Mouse (Mus musculus) MEL (cell line): ENCODE data around the gene Sipa1l3. TPM values are rescaled to one million over a fixed set of nuclear protein-coding genes. Genes with fewer than 3 reads are reported as not detected.

ENCODE experiments used
- DNase-seq: peaks from one replicate; pipeline ENCODE4 v3.0.0; 2011; ENCODE audit warnings: low read depth, low spot score
- H3K27ac ChIP-seq: 2 replicates; pipeline ENCODE4 v1.5.1; 2012; ENCODE audit warnings: low read depth, mild to moderate bottlenecking, control low read depth, low read length, moderate library complexity; ENCODE audit not compliant: control insufficient read depth
- H3K27me3 ChIP-seq, 2 experiments: fragments of 150-350 bp in 1 of 2; sonication (generic) in 1 of 2; 2 replicates each; pipeline ENCODE4 v1.6.1; 2012; ENCODE audit warnings: low read length in 2 of 2, mild to moderate bottlenecking in 2 of 2, improper control_type of control experiment in 1 of 2, moderate library complexity in 1 of 2; ENCODE audit not compliant: insufficient read depth in 2 of 2, control insufficient read depth in 1 of 2
- H3K36me3 ChIP-seq, 2 experiments: 2 replicates each; pipeline ENCODE4 v1.6.1; 2012 to 2014; ENCODE audit warnings: low read length in 2 of 2, improper control_type of control experiment in 1 of 2, inconsistent platforms in 1 of 2, mild to moderate bottlenecking in 1 of 2; ENCODE audit not compliant: insufficient read depth in 2 of 2, control insufficient read depth in 1 of 2
- H3K4me1 ChIP-seq, 2 experiments: fragments of 150-350 bp in 1 of 2; sonication (generic) in 1 of 2; 2 replicates each; pipeline ENCODE4 v1.6.1; 2012; ENCODE audit warnings: low read length in 2 of 2, improper control_type of control experiment in 1 of 2, mild to moderate bottlenecking in 1 of 2; ENCODE audit not compliant: insufficient read depth in 2 of 2, control insufficient read depth in 1 of 2
- H3K4me3 ChIP-seq, 2 experiments: fragments of 150-350 bp in 1 of 2; sonication (generic) in 1 of 2; 2 replicates each; pipeline ENCODE4 v1.5.1; 2012; ENCODE audit warnings: low read depth in 2 of 2, low read length in 2 of 2, mild to moderate bottlenecking in 2 of 2, moderate library complexity in 2 of 2, control low read depth in 1 of 2, improper control_type of control experiment in 1 of 2; ENCODE audit not compliant: control insufficient read depth in 1 of 2, insufficient read depth in 1 of 2
- H3K79me2 ChIP-seq: 2 replicates; pipeline ENCODE4 v1.6.1; 2012; ENCODE audit warnings: mild to moderate bottlenecking, low read length, moderate library complexity; ENCODE audit not compliant: control insufficient read depth, poor library complexity, insufficient read depth
- H3K9ac ChIP-seq: 2 replicates; pipeline ENCODE4 v1.6.1; 2012; ENCODE audit warnings: low read depth, mild to moderate bottlenecking, control low read depth, low read length, moderate library complexity; ENCODE audit not compliant: control insufficient read depth, poor library complexity, severe bottlenecking
- H3K9me3 ChIP-seq: fragments of 150-350 bp; sonication (generic); replicated peaks from 2 replicates; pipeline ENCODE4 v1.6.1; 2012; ENCODE audit warnings: mild to moderate bottlenecking, low read length, improper control_type of control experiment, moderate library complexity; ENCODE audit not compliant: insufficient read depth
- BHLHE40 ChIP-seq: IDR thresholded peaks from 2 replicates; pipeline ENCODE4 v1.6.1; 2012; ENCODE audit warnings: low read depth, mild to moderate bottlenecking, inconsistent platforms, low read length, improper control_type of control experiment, borderline replicate concordance
- CHD2 ChIP-seq: IDR thresholded peaks from 2 replicates; pipeline ENCODE4 v1.6.1; 2011; ENCODE audit warnings: low read length, improper control_type of control experiment
- CTCF ChIP-seq, 3 experiments: IDR thresholded peaks in 2 of 3; conservative IDR thresholded peaks in 1 of 3; 2 replicates each; pipeline ENCODE4 v1.5.1; 2011 to 2012; ENCODE audit warnings: low read length in 3 of 3, low read depth in 2 of 3, mild to moderate bottlenecking in 2 of 3, improper control_type of control experiment in 1 of 3, inconsistent platforms in 1 of 3, mixed read lengths in 1 of 3, moderate library complexity in 1 of 3; ENCODE audit not compliant: control insufficient read depth in 1 of 3, insufficient read depth in 1 of 3, poor library complexity in 1 of 3, severe bottlenecking in 1 of 3
- E2F4 ChIP-seq: IDR thresholded peaks from 2 replicates; pipeline ENCODE4 v1.6.1; 2011; ENCODE audit warnings: low read depth, low read length, improper control_type of control experiment, borderline replicate concordance
- ELF1 ChIP-seq: IDR thresholded peaks from 2 replicates; pipeline ENCODE4 v1.6.1; 2014; ENCODE audit warnings: low read depth, mild to moderate bottlenecking, inconsistent platforms, low read length, improper control_type of control experiment, moderate library complexity
- EP300 ChIP-seq, 2 experiments: IDR thresholded peaks; 2 replicates each; pipeline ENCODE4 v1.6.1; 2011; ENCODE audit warnings: improper control_type of control experiment in 2 of 2, low read length in 2 of 2, low read depth in 1 of 2, mild to moderate bottlenecking in 1 of 2
- ETS1 ChIP-seq: IDR thresholded peaks from 2 replicates; pipeline ENCODE4 v1.6.1; 2012; ENCODE audit warnings: low read depth, mild to moderate bottlenecking, inconsistent platforms, low read length, improper control_type of control experiment, moderate library complexity
- GABPA ChIP-seq: IDR thresholded peaks from 2 replicates; pipeline ENCODE4 v1.6.1; 2012; ENCODE audit warnings: low read depth, mild to moderate bottlenecking, inconsistent platforms, low read length, improper control_type of control experiment, moderate library complexity
- GATA1 ChIP-seq: IDR thresholded peaks from 2 replicates; pipeline ENCODE4 v1.6.1; 2011; ENCODE audit warnings: low read depth, low read length, improper control_type of control experiment
- HCFC1 ChIP-seq: IDR thresholded peaks from 2 replicates; pipeline ENCODE4 v1.6.1; 2012; ENCODE audit warnings: low read depth, mild to moderate bottlenecking, inconsistent platforms, low read length, improper control_type of control experiment, moderate library complexity
- JUND ChIP-seq: IDR thresholded peaks from 2 replicates; pipeline ENCODE4 v1.6.1; 2011; ENCODE audit warnings: low read depth, mild to moderate bottlenecking, improper control_type of control experiment, low read length
- MAFK ChIP-seq: IDR thresholded peaks from 2 replicates; pipeline ENCODE4 v1.6.1; 2011; ENCODE audit warnings: low read depth, mild to moderate bottlenecking, low read length, improper control_type of control experiment, borderline replicate concordance
- MAX ChIP-seq: IDR thresholded peaks from 2 replicates; pipeline ENCODE4 v1.6.1; 2011; ENCODE audit warnings: low read length, improper control_type of control experiment
- MEF2A ChIP-seq: IDR thresholded peaks from 2 replicates; pipeline ENCODE4 v1.6.1; 2014; ENCODE audit warnings: low read depth, mild to moderate bottlenecking, inconsistent platforms, low read length, improper control_type of control experiment; ENCODE audit not compliant: poor library complexity, insufficient replicate concordance, severe bottlenecking; ENCODE audit errors: extremely low read depth
- MXI1 ChIP-seq: IDR thresholded peaks from 2 replicates; pipeline ENCODE4 v1.6.1; 2011; ENCODE audit warnings: mild to moderate bottlenecking, low read depth, low read length, improper control_type of control experiment
- MYB ChIP-seq: IDR thresholded peaks from 2 replicates; pipeline ENCODE4 v1.6.1; 2011; ENCODE audit warnings: mild to moderate bottlenecking, low read depth, low read length, improper control_type of control experiment
- MYC ChIP-seq: IDR thresholded peaks from 2 replicates; pipeline ENCODE4 v1.6.1; 2011; ENCODE audit warnings: low read depth, mild to moderate bottlenecking, low read length, improper control_type of control experiment, moderate library complexity
- NELFE ChIP-seq: IDR thresholded peaks from 2 replicates; pipeline ENCODE4 v1.6.1; 2011; ENCODE audit warnings: low read depth, low read length, improper control_type of control experiment
- NRF1 ChIP-seq: IDR thresholded peaks from 2 replicates; pipeline ENCODE4 v1.6.1; 2014; ENCODE audit warnings: low read depth, mild to moderate bottlenecking, inconsistent platforms, low read length, improper control_type of control experiment, moderate library complexity; ENCODE audit not compliant: poor library complexity, insufficient read depth, severe bottlenecking
- POLR2AphosphoS2 ChIP-seq: IDR thresholded peaks from 2 replicates; pipeline ENCODE4 v1.6.1; 2011; ENCODE audit warnings: low read length, improper control_type of control experiment
- RAD21 ChIP-seq: IDR thresholded peaks from 2 replicates; pipeline ENCODE4 v1.6.1; 2011; ENCODE audit warnings: mild to moderate bottlenecking, low read depth, low read length, improper control_type of control experiment
- RCOR1 ChIP-seq: IDR thresholded peaks from 2 replicates; pipeline ENCODE4 v1.6.1; 2012; ENCODE audit warnings: low read depth, mild to moderate bottlenecking, inconsistent platforms, low read length, improper control_type of control experiment
- SIN3A ChIP-seq: IDR thresholded peaks from 2 replicates; pipeline ENCODE4 v1.6.1; 2012; ENCODE audit warnings: low read length, improper control_type of control experiment, inconsistent platforms
- SMC3 ChIP-seq: IDR thresholded peaks from 2 replicates; pipeline ENCODE4 v1.6.1; 2011; ENCODE audit warnings: low read depth, low read length, improper control_type of control experiment
- TAL1 ChIP-seq: IDR thresholded peaks from 2 replicates; pipeline ENCODE4 v1.6.1; 2012; ENCODE audit warnings: mild to moderate bottlenecking, inconsistent platforms, low read length, moderate library complexity, mixed read lengths
- UBTF ChIP-seq: IDR thresholded peaks from 2 replicates; pipeline ENCODE4 v1.6.1; 2012; ENCODE audit warnings: low read depth, mild to moderate bottlenecking, inconsistent platforms, low read length, improper control_type of control experiment, moderate library complexity, borderline replicate concordance; ENCODE audit not compliant: insufficient read depth
- USF1 ChIP-seq: IDR thresholded peaks from 2 replicates; pipeline ENCODE4 v1.6.1; 2014; ENCODE audit warnings: low read depth, mild to moderate bottlenecking, inconsistent platforms, low read length, improper control_type of control experiment, moderate library complexity
- ZKSCAN1 ChIP-seq: IDR thresholded peaks from 2 replicates; pipeline ENCODE4 v1.6.1; 2012; ENCODE audit warnings: low read depth, mild to moderate bottlenecking, inconsistent platforms, low read length, improper control_type of control experiment, moderate library complexity
- ZMIZ1 ChIP-seq: IDR thresholded peaks from 2 replicates; pipeline ENCODE4 v1.6.1; 2012; ENCODE audit warnings: low read depth, mild to moderate bottlenecking, inconsistent platforms, low read length, improper control_type of control experiment, moderate library complexity
- ZNF384 ChIP-seq: IDR thresholded peaks from 2 replicates; pipeline ENCODE4 v1.6.1; 2012; ENCODE audit warnings: low read depth, mild to moderate bottlenecking, inconsistent platforms, low read length, improper control_type of control experiment
- polyA plus RNA-seq, 2 experiments: library from polyadenylated mRNA; stranded (reverse) in 1 of 2; unstranded in 1 of 2; fragments of >175 nt in 1 of 2; fragments of >200 nt in 1 of 2; gene quantifications; 2 replicates each; pipeline versions ENCODE4 v1.2.1 to v1.2.4; 2012; ENCODE audit warnings: low replicate concordance in 2 of 2, low read depth in 1 of 2; ENCODE audit not compliant: insufficient read length in 2 of 2, insufficient read depth in 1 of 2, missing spikeins in 1 of 2
- total RNA-seq: library from RNA; depleted of rRNA; stranded (reverse); fragments of 300-350 nt; gene quantifications from 2 replicates; pipeline ENCODE4 v1.2.3, GENCODE M21; 2012

The Sipa1l3 gene
- total and polyA plus RNA-seq, 3 experiments: 14.9 to 49.4 TPM; not detected in 1

DNA sequence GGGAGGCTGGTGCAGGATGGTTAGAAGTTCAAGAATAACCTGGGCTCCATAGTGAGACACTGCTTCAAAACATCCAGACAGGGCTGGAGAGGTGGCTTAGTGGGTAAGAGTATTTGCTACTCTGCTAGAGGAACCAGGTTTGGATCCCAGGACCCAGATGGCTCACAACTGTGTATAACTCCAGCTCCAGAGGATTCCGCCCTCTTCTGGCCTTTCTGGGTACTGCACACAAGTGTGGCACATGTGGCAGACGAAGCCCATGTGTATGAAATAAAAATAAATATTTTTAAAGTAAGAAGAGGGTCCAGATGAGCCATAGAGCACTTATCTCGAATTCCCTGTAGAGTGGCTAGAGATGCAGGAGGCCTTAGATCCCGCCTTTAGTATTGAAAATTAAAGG is 40.8 kb upstream of the Sipa1l3 start:
- H3K36me3 ChIP-seq: peaks cover 0 to 8% of the 10 kb centered on the region in 2 experiments; a peak in 2 of 4 replicates
- no peak overlapping the region for H3K4me3 ChIP-seq
- peak; percentile 44 for DNase-seq
- no peaks in the 10 kb centered on the region for H3K79me2 ChIP-seq
- no peak overlapping the region for H3K27ac ChIP-seq
- no peak overlapping the region for H3K9ac ChIP-seq
- TF ChIP-seq CTCF (IDR thresholded peaks at IDR 0.05 in 2 of 3, conservative IDR thresholded peaks at IDR 0.05 in 1 of 3; ENCODE audit: control insufficient read depth in 1 of 3, insufficient read depth in 1 of 3, low read depth in 2 of 3, low read length in 3 of 3, poor library complexity in 1 of 3, severe bottlenecking in 1 of 3): peak; percentile 54 to 76 (median 64)
- peak; percentile 43 for TF ChIP-seq SMC3
- TF ChIP-seq MYC: 0 out of 2 replicates have a peak, but pooled peaks have one; percentile 28
- TF ChIP-seq MXI1: no peak
- TF ChIP-seq MAX: 0 out of 2 replicates have a peak, but pooled peaks have one; percentile 19
- TF ChIP-seq RAD21: peak; percentile 9; the same call in 1 of the 2 replicates
- TF ChIP-seq ZMIZ1: no peak
- no peak for TF ChIP-seq NELFE
- no peak for TF ChIP-seq JUND
- H3K9me3 ChIP-seq: no peaks in the 10 kb centered on the region
- no peaks in the 10 kb centered on the region; a peak in 3 of 4 replicates for H3K27me3 ChIP-seq
- H3K4me1 ChIP-seq: peaks cover 4 to 12% of the 10 kb centered on the region in 2 experiments; a peak in 2 of 4 replicates

DNA sequence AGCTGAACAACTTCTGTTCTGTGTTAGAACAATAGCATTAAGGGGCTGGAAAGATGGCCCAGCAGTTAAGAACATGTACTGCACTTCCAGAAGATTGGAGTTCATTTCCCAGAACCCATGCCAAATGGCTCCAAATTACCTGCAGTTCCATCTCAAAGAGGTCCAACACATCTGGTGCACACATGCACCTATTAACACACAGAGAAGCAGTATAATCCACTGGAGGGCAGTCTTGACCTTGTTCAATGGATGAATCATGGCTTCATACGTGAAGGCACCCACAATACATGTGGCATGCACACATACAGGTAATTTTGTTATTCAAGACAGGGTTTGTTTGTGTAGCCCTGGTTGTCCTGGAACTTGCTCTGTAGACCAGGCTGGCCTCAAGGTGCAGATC is 40.3 kb upstream of the Sipa1l3 start:
- Histone ChIP-seq H3K79me2 (no peaks in the 10 kb centered on the region), H3K4me1 (peaks cover 4 to 12% of the 10 kb centered on the region in 2 experiments; a peak in 2 of 4 replicates), H3K27ac (no peak overlapping the region), H3K9me3 (no peaks in the 10 kb centered on the region), H3K27me3 (no peaks in the 10 kb centered on the region; a peak in 2 of 4 replicates), H3K36me3 (peaks cover 0 to 8% of the 10 kb centered on the region in 2 experiments; a peak in 2 of 4 replicates), H3K9ac (no peak overlapping the region), H3K4me3 (no peak overlapping the region)
- peak; percentile 12 for DNase-seq
- TF ChIP-seq ELF1: no peak
- no peak for TF ChIP-seq NELFE
- TF ChIP-seq ZKSCAN1: no peak
- no peak for TF ChIP-seq MYC
- TF ChIP-seq CHD2: no peak
- no peak for TF ChIP-seq POLR2AphosphoS2
- TF ChIP-seq USF1: no peak
- peak; percentile 33 for TF ChIP-seq SMC3
- TF ChIP-seq HCFC1: no peak
- no peak for TF ChIP-seq TAL1
- no peak for TF ChIP-seq RCOR1
- no peak for TF ChIP-seq EP300 (IDR thresholded peaks at IDR 0.05; ENCODE audit: low read depth in 1 of 2, low read length in 2 of 2)
- no peak for TF ChIP-seq MYB
- TF ChIP-seq BHLHE40: no peak
- TF ChIP-seq JUND: no peak
- TF ChIP-seq CTCF (IDR thresholded peaks at IDR 0.05 in 2 of 3, conservative IDR thresholded peaks at IDR 0.05 in 1 of 3; ENCODE audit: control insufficient read depth in 1 of 3, insufficient read depth in 1 of 3, low read depth in 2 of 3, low read length in 3 of 3, poor library complexity in 1 of 3, severe bottlenecking in 1 of 3): peak in 1 of 3 experiments; percentile 41; a peak in 2 of 6 replicates
- no peak for TF ChIP-seq NRF1
- no peak for TF ChIP-seq MXI1
- no peak for TF ChIP-seq GATA1
- TF ChIP-seq SIN3A: no peak
- TF ChIP-seq GABPA: no peak
- TF ChIP-seq ETS1: no peak
- no peak for TF ChIP-seq ZNF384
- no peak for TF ChIP-seq UBTF
- no peak for TF ChIP-seq E2F4
- no peak for TF ChIP-seq MAFK
- TF ChIP-seq MAX: no peak
- no peak for TF ChIP-seq MEF2A
